Mouse (Mus musculus): ENCODE measurements around the gene Rab12. TPM values are rescaled to one million over a fixed set of nuclear protein-coding genes. Genes with fewer than 3 reads are reported as not detected.

Gene Rab12
- polyA plus RNA-seq, 1 experiment from 2014 or later: 48.6 TPM

DNA sequence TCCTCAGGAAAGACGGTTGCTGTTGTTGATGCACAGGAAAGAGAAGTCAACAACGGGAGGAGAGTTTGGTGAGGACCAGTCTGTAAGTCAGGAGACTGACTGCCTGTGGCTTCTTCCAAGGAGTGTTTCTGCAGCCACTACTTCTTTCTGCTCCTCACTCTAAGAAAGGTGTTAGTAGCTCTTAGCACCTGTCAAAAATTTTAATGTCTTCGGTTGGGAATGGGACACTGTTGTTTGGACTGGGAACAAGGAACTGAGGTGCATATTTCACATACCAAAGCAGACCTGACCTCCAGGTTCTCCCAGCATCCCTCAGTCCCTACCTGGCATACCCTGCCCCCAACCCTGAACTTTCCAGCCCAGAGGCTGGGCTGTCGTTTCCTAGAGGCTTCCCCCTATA, 48.3 kb downstream of the Rab12 start:
- 70% methylated on average over 4 of the region's 4 CpGs for WGBS
- Histone ChIP-seq H3K4me2 (no peak overlapping the region), H3K4me3 (no peak overlapping the region), H3K27ac (no peak overlapping the region), H3K9me3 (no peaks in the 10 kb centered on the region), H3K4me1 (no peaks in the 10 kb centered on the region), H3K36me3 (no peaks in the 10 kb centered on the region), H3K27me3 (no peaks in the 10 kb centered on the region), H3K9ac (no peak overlapping the region)
- no peak for ATAC-seq (ENCODE audit: insufficient number of reproducible peaks, low FRiP score, low TSS enrichment, low read depth)

DNA sequence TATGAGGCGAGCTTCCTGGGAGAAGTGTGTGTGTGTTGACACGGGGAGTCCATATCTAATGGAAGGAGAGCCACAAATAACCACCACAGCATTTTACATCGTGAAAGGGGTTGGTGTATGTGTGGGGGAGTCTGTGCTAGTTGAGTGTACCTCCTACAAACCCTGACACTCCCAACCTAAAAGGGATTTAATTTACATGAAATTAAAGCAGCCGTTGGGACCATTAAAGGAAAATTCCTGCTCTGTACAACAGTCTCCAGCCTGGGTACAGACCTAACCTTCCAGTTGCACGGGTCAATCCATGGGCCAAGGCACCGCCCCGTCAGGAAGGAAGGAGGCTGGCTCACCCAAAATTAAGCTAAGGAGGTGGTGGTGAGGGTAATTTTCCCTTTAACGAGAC, 49.5 kb downstream of the Rab12 start:
- no peak overlapping the region for H3K4me2 ChIP-seq
- no peaks in the 10 kb centered on the region for H3K4me1 ChIP-seq
- H3K36me3 ChIP-seq: no peaks in the 10 kb centered on the region
- no peak overlapping the region for H3K9ac ChIP-seq
- no peaks in the 10 kb centered on the region for H3K27me3 ChIP-seq
- H3K27ac ChIP-seq: no peak overlapping the region
- no peaks in the 10 kb centered on the region for H3K9me3 ChIP-seq
- no peak for ATAC-seq (ENCODE audit: insufficient number of reproducible peaks, low FRiP score, low TSS enrichment, low read depth)
- H3K4me3 ChIP-seq: no peak overlapping the region
- 32% methylated on average over 8 of the region's 8 CpGs for WGBS

DNA sequence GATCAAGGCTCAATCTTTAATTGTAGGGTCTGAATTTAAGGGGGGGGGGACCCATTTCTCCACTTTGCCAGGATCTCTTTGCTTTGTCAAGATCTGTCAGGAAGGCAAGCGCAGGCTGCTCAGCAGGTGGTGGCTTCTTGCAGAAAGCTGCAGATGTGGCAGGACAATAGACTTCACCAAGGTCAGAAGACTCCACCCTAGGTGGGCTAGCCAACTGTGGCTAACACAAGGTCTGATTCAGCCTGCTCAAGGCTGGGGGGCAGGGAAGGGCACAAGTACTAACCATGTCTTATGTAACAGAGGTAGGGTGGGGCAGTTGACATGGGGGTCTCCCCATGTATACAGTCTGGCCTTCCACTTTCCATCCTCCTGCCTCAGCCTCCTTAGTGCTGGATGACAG, 62.3 kb downstream of the Rab12 start:
- Histone ChIP-seq H3K4me3 (no peak overlapping the region), H3K36me3 (no peaks in the 10 kb centered on the region), H3K9me3 (no peaks in the 10 kb centered on the region), H3K27ac (no peak overlapping the region), H3K4me1 (no peaks in the 10 kb centered on the region), H3K9ac (no peak overlapping the region), H3K4me2 (no peak overlapping the region), H3K27me3 (0 out of 2 replicates have a peak, but pooled peaks cover 3% of the 10 kb centered on the region)
- ATAC-seq (ENCODE audit: insufficient number of reproducible peaks, low FRiP score, low TSS enrichment, low read depth): no peak
- 68% methylated on average over 1 of the region's 1 CpGs for WGBS

DNA sequence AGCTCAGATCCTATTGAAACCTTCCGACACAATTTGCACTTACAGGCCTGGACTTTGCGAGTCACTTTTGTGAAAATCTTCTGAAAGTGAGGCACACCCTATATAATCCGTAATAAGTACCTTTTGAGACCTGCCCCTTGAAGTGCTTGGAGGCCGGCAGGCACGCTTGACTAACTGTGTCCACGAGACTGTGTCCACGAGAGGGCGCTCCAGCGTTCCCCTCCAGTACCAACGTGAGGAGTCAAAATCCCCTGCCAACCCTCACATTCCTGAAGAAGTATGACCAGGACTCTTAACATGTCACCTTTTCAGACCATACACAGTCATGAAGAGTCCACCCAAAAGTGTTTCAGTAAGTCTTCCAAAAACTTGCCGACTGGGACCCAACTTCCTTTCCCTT, 68.4 kb downstream of the Rab12 start:
- Histone ChIP-seq H3K4me2 (peak overlapping the region; percentile 97; the same call in 1 of the 2 replicates), H3K9me3 (no peaks in the 10 kb centered on the region), H3K36me3 (no peaks in the 10 kb centered on the region), H3K4me1 (peaks cover 42% of the 10 kb centered on the region), H3K27me3 (peaks cover 33% of the 10 kb centered on the region), H3K4me3 (peak overlapping the region; percentile 74; the same call in 1 of the 2 replicates), H3K27ac (no peak overlapping the region), H3K9ac (no peak overlapping the region)
- no peak for ATAC-seq (ENCODE audit: insufficient number of reproducible peaks, low FRiP score, low TSS enrichment, low read depth)
- WGBS: 1% methylated on average over 11 of the region's 11 CpGs

DNA sequence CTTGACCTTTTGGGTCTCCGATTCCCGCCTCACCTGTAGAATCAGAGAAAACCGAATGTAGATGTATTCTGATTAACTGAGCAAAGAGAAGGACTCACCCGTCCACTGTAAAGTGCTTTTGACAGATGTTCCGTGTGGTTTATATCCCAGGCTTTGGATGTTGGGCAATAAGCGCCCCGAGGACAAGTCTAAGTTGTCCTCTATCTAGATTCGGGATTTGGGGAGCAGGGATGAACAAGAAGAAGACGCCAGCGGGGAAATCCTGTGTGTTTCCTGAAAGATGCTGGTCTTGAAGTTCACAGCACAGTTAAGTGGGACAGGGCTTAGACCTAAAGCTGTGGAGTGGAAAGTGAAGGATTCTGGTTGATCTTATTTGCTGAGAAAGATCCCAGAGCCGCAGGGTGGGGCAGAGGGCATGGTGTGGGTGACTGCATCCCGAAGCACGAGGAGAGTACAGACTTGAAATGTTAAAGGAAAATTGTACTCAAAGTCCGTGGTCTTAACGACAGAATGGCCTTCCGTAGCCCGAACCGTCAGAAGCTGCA, 68.9 kb downstream of the Rab12 start:
- peak overlapping the region; percentile 74 for H3K4me3 ChIP-seq
- H3K9me3 ChIP-seq: no peaks in the 10 kb centered on the region
- peak overlapping the region; percentile 97 for H3K4me2 ChIP-seq
- H3K27ac ChIP-seq: no peak overlapping the region
- H3K36me3 ChIP-seq: no peaks in the 10 kb centered on the region
- no peak for ATAC-seq (ENCODE audit: insufficient number of reproducible peaks, low FRiP score, low TSS enrichment, low read depth)
- H3K9ac ChIP-seq: no peak overlapping the region
- peaks cover 42% of the 10 kb centered on the region for H3K4me1 ChIP-seq
- 4% methylated on average over 18 of the region's 18 CpGs for WGBS
- H3K27me3 ChIP-seq: peaks cover 33% of the 10 kb centered on the region

DNA sequence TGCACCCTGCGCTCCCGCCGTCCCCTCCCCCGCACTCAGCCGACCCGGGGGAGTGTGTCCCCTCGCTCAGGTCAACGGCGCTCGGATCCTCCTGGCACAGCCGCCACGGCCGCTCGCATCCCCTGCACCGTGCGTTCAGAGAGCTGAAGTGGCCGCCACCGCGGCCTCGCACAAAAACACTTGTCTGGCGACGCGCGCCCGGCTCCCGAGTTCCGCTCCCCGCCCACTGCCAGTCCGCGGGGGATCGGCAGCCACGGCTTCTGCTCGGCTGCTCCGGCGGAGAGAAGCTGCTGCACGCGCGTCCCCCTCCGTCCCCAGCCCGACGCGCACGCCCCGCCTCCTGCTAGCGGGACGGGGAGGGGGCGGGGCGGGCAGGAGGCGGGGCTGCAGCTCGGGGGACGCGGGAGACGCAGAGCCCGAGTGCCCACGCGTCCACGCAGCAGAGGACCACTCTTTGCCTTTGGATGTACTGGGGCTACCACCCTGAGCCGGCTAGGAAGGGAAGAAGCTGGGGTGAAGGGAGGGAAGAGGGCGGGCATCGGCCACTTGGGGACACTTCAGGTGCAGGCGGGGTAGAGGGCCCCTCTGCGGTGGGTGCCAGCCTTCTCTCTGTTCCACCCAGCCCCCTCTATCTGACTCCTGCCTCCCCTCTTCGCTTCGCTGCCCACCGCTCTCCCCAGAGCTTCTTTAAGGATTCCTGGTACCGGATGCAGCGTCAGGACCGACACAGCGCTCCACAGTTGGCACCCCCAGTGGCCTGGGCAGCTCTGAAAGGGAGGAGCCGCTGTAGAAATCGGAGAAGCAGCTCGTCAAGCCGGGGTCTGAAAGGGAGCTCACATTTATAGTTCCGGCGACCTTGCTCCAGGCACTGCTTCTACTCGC, 69.8 kb downstream of the Rab12 start, which contains the start of gene Mtcl1:
Gene Mtcl1 (minus strand): TSS at position 291 of the 882 bp plus-strand sequence.
- H3K4me1 ChIP-seq: peaks cover 42% of the 10 kb centered on the region
- peak; percentile 76 for ATAC-seq (ENCODE audit: insufficient number of reproducible peaks, low FRiP score, low TSS enrichment, low read depth)
- H3K4me2 ChIP-seq: peak within 1 kb of the TSS; percentile 97
- 1% methylated on average over 75 of the region's 76 CpGs for WGBS
- peak within 1 kb of the TSS; percentile 63 for H3K27ac ChIP-seq
- no peaks in the 10 kb centered on the region for H3K9me3 ChIP-seq
- H3K36me3 ChIP-seq: no peaks in the 10 kb centered on the region
- peaks cover 33% of the 10 kb centered on the region for H3K27me3 ChIP-seq
- peak within 1 kb of the TSS; percentile 74 for H3K4me3 ChIP-seq
- H3K9ac ChIP-seq: peak within 1 kb of the TSS; percentile 76

DNA sequence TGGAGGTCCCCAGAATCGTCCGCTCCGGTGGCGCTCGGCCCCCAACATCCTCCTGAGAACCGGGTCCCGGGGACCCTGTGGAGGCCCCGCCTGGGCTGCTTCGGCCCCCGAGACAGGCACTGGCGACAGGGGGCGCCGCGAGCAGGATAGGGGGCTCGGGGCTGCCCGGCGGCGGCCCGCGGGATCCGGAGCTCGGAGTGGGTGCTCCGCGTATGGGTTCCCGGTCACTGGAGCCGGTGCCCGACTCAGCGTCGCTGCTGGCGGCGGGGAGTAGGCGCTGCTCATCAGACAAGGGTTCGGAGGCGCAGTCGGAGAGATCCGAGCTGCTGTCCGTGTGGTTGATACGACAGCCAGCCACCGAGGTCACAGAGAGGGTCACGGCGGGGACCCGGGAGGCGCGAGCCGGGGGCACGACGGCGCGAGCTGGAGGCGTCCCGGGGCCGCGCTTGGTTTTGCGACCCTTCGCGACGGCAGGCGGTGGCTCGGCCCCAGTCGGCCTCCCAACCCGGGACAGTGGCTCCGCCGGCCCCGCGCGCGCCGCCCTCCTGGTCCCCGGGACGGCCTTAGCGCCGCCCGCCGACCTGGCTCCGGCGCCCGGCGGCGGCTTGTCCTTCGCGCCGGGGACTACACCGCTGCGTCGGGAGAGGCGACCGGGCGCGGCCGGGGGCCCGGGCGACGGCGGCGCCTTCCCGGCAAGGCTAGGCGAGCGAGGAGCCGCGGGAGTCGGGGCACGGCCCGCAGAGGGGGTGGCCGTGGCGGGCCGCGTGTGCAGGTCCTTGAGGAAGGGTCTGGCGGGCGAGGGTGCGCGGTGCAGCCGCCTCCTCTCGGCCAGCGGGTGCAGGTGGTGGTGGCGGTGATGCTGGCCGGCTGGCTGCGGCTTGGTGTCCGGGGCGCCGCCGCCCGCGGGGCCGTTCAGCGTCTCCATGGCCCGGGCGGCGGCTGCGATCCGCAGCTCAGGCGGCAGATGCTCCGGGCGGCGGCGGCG, 70.8 kb downstream of the Rab12 start:
- Histone ChIP-seq H3K4me2 (peak overlapping the region; percentile 97), H3K36me3 (no peaks in the 10 kb centered on the region), H3K27me3 (peaks cover 33% of the 10 kb centered on the region), H3K27ac (peak overlapping the region; percentile 63), H3K4me1 (peaks cover 42% of the 10 kb centered on the region), H3K4me3 (peak overlapping the region; percentile 74), H3K9me3 (no peaks in the 10 kb centered on the region), H3K9ac (peak overlapping the region; percentile 76)
- no peak; the same call in 1 of the 2 replicates for ATAC-seq (ENCODE audit: insufficient number of reproducible peaks, low FRiP score, low TSS enrichment, low read depth)
- under 1% methylated on average over 111 of the region's 136 CpGs for WGBS

DNA sequence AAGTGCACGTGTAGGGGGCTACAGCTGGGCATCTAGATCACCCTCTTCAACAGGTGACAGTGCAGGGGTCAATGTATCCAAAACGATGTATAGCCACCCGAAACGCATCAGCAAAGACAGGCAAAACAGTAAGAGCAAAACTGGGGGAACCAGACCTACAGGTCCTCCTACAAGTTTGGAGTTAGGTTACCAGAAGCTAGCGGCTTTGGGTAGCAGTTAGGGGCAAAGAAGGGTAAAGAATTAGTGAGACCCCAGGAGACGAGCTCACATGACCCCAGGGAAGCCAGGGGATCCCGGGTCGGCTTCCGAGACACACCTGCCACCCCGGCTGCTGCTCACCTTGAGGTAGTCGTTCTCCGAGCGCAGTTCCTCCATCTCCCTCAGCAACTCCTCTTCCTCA, 71.6 kb downstream of the Rab12 start:
- WGBS: 1% methylated on average over 13 of the region's 13 CpGs
- Histone ChIP-seq H3K4me2 (peak overlapping the region; percentile 97), H3K27ac (no peak overlapping the region), H3K27me3 (peaks cover 33% of the 10 kb centered on the region), H3K9ac (peak overlapping the region; percentile 76), H3K4me1 (peaks cover 42% of the 10 kb centered on the region), H3K4me3 (peak overlapping the region; percentile 74), H3K36me3 (no peaks in the 10 kb centered on the region), H3K9me3 (no peaks in the 10 kb centered on the region)
- ATAC-seq (ENCODE audit: insufficient number of reproducible peaks, low FRiP score, low TSS enrichment, low read depth): no peak

DNA sequence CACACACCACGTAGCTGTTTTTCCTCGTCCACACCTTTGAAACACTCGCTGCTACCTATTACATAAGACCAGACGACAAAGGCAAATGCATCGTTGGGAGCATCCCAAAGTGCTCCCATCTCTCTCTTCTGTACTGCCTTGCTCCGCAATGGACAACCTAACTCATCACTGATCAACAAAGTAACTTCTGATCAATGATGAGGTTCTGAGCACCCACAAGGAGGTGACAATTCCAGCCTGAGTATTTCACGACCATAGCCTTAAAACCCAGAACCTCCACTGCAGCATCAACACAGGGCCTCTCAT, 72.6 kb downstream of the Rab12 start:
- peaks cover 42% of the 10 kb centered on the region for H3K4me1 ChIP-seq
- peak overlapping the region; percentile 74 for H3K4me3 ChIP-seq
- WGBS: 50% methylated on average over 7 of the region's 7 CpGs
- peak overlapping the region; percentile 97; the same call in 1 of the 2 replicates for H3K4me2 ChIP-seq
- peaks cover 30% of the 10 kb centered on the region for H3K27me3 ChIP-seq
- no peak for ATAC-seq (ENCODE audit: insufficient number of reproducible peaks, low FRiP score, low TSS enrichment, low read depth)
- H3K9ac ChIP-seq: no peak overlapping the region
- no peak overlapping the region for H3K27ac ChIP-seq
- H3K36me3 ChIP-seq: no peaks in the 10 kb centered on the region
- H3K9me3 ChIP-seq: no peaks in the 10 kb centered on the region

DNA sequence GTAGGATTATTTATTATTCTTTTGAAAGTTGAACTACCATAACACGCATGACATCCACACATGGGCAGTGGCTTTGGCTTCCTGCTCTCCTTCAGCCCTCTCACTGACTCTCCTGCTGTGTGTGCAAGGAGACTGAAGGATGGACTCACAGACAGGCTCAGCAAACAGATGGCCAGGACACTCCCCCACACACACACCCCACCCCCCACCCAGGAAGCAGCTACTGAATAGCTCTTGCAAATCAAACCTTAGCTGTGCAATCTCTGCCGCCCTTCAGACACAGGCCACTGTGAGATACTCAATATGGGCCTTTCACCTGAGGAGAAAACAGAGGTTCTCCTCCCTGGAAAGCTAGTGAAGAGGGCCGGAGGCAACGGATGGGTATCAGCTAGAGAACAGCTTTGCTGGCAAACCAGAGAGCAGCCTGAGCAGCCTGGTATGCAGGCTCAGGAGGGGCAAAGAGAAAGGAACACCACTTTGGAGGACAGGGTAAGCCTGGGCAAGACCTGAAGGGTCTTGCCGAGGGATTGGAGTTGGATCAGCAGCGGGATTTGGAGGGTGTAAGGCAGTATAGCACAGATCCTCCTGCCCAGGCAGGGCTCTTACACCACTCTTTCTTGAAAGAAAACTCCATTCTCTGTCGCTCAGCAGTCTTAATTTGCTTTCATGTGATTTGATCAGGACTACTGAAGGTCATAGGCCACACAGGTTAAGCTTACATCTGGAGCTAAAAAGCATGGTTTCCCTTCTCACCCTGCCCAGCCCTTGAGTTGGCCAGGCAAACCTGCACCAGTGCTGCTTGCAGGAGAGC, 73.1 kb downstream of the Rab12 start:
- Histone ChIP-seq H3K4me3 (0 out of 2 replicates have a peak overlapping the region, but pooled peaks have one; percentile 74), H3K27me3 (peaks cover 27% of the 10 kb centered on the region), H3K36me3 (no peaks in the 10 kb centered on the region), H3K4me2 (0 out of 2 replicates have a peak overlapping the region, but pooled peaks have one; percentile 97), H3K4me1 (peaks cover 42% of the 10 kb centered on the region), H3K9ac (no peak overlapping the region), H3K9me3 (no peaks in the 10 kb centered on the region), H3K27ac (no peak overlapping the region)
- ATAC-seq (ENCODE audit: insufficient number of reproducible peaks, low FRiP score, low TSS enrichment, low read depth): no peak
- 55% methylated on average over 7 of the region's 7 CpGs for WGBS
